Mouse (Mus musculus): Measurements from ENCODE around the gene Slc8b1. TPM values are rescaled to one million over a fixed set of nuclear protein-coding genes. Genes with fewer than 3 reads are reported as not detected.
"Not testable (repeated sequence)": the region's sequence is repeated elsewhere in the genome, so short reads cannot be mapped to it uniquely, and the experiment has no call there.

Gene Slc8b1
- total RNA-seq, 4 experiments from 2014 or later, result 8.2 to 12.4 (median 10.0) TPM

- no peak for DNase-seq (ENCODE audit: low spot score)
Measured at GRCm38 (mm10) chr5:120495703-120496226, 15.2 kb upstream of the Slc8b1 start.

DNA sequence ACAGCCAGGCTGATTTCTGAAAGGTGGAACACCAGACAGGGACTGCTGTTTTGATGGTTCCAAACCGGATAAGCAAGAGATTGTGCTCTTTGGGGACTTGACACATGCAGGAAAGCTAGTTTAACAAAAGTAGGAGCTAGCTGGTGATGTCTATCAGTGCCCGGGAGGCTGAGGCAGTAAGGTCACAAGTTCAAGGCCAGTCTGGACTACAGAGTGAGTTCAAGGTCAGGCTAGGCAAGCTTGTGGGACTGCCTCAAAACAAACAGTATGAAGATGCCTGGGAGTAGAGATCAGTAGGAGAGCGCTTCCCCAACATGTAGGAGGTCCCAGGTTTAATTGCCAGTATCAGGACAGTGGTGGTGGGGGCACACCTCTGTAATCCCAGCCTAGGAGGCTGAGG is 13.9 kb upstream of the Slc8b1 start:
- DNase-seq (ENCODE audit: low spot score), result no peak

- no peak for DNase-seq (ENCODE audit: low spot score)
Measured at GRCm38 (mm10) chr5:120499202-120499601, 11.8 kb upstream of the Slc8b1 start.

DNA sequence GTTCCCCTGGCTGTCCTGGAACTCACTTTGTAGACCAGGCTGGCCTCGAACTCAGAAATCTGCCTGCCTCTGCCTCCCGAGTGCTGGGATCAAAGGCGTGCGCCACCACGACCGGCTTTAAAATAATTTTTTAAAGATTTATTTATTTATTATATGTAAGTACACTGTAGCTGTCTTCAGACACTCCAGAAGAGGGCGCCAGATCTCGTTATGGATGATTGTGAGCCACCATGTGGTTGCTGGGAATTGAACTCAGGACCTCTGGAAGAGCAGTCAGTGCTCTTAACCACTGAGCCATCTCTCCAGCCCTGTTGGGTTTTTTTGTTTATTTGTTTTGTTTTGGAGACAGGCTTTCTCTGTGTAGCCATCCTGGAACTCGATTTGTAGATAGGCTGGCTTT is 10.4 kb upstream of the Slc8b1 start:
- DNase-seq (ENCODE audit: low spot score), result not testable (repeated sequence)

- DNase-seq (ENCODE audit: low spot score), result no peak
Measured at GRCm38 (mm10) chr5:120502147-120502621, 8.8 kb upstream of the Slc8b1 start.

GRCm38 (mm10) chr5:120502675-120503143 is 8.3 kb upstream of the Slc8b1 start:
- DNase-seq (ENCODE audit: low spot score), result no peak

DNA sequence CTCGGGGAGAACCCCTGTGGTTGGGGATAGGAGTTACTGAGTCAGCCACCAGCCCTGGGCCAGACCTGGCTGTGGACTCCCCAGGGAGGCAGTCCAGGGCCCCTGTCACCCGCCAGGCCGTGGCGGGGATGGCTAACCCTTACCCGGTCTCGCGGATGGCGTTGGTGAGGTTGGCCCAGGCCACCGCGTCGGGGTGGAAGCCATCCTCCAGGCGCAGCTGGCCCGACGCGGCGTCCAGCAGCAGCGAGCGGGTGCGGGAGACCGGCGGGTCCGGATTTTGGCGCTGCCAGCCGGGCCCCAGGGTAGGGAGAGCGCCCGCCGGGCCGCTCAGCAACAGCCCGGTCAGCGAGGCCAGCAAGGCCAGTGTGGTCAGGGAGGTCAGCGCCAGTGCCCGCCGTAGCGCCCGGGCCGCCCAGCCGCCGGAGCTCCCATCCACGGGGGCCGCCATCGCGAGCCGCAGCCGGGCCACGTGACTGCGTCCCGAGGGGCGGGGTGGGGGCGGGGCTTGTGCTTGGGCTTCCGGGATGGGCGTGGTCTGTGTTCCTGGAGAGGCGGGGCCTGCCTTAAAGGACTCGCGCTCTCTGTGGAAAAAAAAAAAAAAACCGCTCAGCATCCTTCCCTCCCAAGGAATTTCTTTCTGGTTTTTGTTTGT is 7.7 kb upstream of the Slc8b1 start, which contains the start of gene Plbd2:
Plbd2 (minus strand) TSS at position 482 of the 652 bp plus-strand sequence.
- peak; percentile 66 for DNase-seq (ENCODE audit: low spot score)

DNA sequence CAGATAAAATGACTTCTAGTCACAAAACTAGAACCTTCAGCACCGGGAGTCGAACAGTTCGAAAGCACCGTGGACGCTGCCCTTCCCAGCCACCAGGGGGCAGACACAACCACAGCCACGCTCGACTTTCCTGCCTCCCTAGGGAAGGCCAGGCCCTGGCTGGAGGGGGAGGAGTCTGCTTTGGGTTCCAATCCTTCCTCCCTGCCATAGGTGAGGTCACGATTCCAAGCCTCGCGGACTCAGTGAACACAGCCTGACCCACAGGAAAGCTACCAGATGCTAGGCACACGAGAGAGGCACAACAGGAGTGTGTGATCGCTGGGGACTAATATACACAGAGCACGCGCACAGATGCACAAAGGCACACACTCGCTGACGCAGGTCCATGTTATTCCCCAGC is 5.6 kb upstream of the Slc8b1 start:
- peak; percentile 87 for DNase-seq (ENCODE audit: low spot score)

DNA sequence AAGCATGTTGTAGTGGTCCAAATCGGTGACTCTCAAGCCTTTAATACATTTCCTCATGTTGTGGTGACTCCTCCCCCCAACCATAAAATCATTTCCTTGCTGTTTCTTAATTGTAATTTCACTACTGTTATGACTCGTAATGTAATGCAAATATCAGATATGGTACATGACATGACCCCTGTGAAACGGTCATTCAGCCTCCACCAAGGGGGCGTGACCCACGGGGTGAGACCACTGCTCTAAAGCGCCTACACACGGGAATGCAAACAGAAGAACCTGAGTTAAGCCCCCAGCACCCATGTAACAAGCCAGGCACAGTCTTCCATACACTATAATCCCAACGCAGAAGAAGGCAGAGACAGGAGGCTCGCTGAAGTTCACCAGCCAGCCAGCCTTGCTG is 5.2 kb upstream of the Slc8b1 start:
- no peak for DNase-seq (ENCODE audit: low spot score)

DNA sequence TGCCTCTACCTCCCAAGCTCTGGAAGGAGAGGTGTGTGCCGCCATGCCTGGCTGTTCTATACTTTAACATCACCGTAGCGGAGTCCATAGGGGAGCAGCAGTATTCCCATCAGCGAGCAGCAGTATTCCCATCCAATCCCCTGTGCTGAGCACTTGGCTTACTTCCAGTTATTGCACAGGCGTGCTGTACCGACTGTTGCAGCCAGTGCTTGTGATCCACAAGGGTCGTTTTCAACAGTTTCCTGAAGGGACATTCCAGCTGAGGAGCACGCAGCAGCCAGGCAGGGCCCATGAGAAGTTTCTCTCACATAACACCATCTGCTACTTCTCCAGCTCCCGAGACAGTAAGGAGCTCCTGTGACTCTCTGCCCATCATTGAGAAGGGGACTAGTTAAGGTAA is 4.5 kb upstream of the Slc8b1 start:
- DNase-seq (ENCODE audit: low spot score), result no peak

- DNase-seq (ENCODE audit: low spot score), result no peak
Measured at GRCm38 (mm10) chr5:120507311-120507710, 3.7 kb upstream of the Slc8b1 start.

- DNase-seq (ENCODE audit: low spot score), result peak; percentile 55
Measured at GRCm38 (mm10) chr5:120511643-120512220, 764 bp downstream of the Slc8b1 start.

DNA sequence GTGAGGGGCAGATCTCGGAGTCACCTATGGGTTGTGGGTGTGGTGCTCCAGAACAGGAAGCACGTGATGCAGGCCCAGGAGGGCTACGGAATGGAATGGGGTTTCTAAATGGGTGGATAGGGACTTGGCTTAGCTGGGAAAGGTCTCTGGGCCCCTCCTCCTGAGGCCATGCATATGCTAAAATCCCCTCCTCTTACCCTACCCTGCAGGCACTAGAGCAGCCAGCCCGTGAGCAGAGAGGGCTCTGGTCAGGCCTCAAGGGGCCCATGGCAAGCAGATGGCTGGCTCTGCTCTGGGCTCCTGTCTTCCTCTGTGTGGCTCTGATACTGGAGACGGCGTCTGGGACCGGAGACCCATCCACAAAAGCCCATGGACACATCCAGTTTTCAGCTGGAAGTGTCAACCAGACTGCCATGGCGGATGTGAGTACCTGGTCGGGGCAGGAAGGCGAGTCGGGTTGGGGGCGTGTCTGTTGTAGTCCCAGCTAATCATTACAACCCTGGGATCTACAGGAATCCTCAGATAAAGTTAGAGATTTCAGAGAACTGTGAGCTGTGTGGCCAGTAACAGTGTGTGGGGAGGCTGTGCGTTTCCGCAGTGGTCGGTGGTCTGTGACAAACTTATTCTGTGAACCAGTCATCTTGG is 2.1 kb downstream of the Slc8b1 start:
- DNase-seq (ENCODE audit: low spot score), result no peak

DNA sequence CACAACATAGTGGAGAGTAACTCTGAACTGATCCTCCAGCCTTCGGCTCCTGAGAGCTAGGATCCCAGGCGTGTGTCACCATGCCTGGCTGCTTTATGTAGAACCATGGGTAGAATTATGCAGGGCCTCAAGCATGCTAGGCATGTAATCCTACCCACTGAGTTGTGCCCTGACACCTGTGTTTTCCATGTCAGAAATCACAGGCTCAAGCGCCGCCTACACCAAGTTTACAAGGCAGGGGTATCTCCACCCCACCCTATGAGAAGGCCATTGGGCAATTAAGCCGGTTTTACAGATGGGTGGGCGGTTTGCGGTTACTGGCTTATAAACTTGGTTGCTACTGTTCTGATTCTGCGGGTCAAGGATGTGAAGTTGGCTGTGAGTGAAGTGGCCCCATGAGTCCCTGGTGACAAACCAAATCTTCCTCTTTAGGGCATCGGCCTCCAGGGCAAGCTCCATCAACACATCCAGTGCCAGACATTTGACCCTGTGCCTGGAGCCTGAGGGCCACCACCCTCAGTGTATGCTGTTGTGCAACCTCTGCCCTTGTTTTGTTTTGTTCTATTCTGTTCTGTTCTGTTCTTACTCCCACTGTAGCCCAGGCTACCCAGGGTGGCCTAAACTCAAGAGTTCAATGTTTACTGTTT is 3.2 kb downstream of the Slc8b1 start:
- DNase-seq (ENCODE audit: low spot score), result no peak

DNA sequence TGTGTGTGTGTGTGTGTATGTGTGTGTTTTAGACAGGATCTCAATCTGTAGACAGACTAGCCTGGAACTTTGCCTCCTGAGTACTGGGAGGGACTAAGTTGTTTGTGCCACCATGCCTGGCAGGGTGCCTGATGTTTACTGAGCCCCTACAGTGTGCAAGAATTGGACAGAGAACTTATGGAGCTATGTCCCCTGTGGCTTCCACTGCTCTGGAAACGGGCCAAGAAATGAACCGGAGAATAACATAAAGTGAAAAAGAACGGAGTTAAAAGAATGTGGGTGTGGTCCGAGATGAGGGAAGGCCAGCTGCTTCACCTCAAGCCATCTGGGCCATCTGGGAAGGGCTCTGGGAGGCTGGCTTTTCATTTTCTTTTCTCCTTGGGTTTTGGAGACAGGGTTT is 3.8 kb downstream of the Slc8b1 start:
- DNase-seq (ENCODE audit: low spot score), result no peak

GRCm38 (mm10) chr5:120515451-120515850 is 4.5 kb downstream of the Slc8b1 start:
- no peak for DNase-seq (ENCODE audit: low spot score)

- DNase-seq (ENCODE audit: low spot score), result peak; percentile 64
Measured at GRCm38 (mm10) chr5:120516221-120516984, 5.4 kb downstream of the Slc8b1 start.

GRCm38 (mm10) chr5:120517552-120517951 is 6.6 kb downstream of the Slc8b1 start:
- peak; percentile 80 for DNase-seq (ENCODE audit: low spot score)

DNA sequence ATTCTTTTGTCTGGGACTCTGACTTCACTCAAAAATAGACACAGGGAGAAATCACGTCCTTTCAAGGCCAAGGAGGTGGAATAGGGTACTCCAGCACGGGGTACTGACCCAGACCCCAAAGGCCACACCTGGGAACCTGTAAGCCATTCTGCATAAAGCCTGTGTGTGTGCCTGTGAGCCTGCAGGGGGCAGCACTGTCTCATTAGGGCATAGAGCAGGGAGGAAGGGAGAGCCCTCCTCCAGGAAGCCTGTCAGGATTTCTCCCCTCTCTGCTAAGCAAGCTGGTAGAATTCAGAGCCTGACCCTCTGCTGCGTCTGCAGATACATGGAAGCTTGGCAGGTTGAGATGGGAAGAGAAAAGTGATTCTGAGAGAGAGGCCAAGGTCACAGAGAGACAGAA is 11.7 kb downstream of the Slc8b1 start:
- no peak for DNase-seq (ENCODE audit: low spot score)

- no peak for DNase-seq (ENCODE audit: low spot score)
Measured at GRCm38 (mm10) chr5:120524736-120525135, 13.8 kb downstream of the Slc8b1 start.

DNA sequence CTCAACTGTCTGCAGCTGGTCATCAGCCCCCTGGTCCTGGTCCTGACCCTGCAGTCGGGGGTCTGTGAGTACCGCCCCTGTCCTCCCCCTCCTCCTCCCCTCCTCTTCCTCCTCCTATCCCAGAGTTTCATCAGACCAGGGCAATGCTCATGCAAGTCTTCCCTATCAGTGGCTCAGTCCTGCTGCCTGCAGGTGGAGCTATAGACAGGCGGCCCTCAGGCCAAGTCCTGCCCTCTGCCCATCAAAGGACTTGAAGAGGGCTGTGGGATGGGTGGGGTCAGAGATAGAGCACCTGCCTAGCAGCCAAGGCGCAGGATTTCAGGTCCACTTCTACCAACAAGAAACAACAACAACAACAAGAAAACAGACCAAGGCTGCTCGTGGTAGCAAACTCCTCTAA is 14.8 kb downstream of the Slc8b1 start:
- DNase-seq (ENCODE audit: low spot score), result no peak

Data from heart, adult 8-10 months (tissue).